In the genomic region with DNA sequence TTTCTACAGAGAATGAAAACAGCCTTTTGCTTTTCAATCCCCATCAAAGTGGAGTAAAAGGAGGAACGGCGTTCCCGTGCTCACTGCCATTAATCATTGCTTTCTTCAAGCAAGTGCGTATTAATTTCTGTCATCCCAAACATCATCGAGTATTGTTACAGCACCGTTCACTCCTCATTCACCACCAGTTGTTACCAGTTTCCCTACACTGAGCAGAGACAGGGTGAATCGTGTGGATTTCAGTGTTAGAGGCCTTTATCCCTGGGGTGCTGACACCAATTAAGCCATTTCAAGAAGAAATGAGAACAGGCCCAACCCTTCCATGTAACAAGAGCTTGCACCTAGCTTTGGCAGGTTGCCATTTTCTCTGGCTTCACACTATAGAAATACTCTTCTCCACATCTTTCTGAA, we compare ENCODE assay signal across 1 mouse cellular context.
TF ChIP-seq lines count a peak whose summit lies in the region.

No protein-coding gene starts in this region.

TF ChIP-seq in MEL, 35 proteins besides CTCF, POLR2A, EP300 and RAD21:
- TF ChIP-seq MAX (IDR thresholded peaks at IDR 0.05; ENCODE audit: low read length), result no peak
- TF ChIP-seq USF1 (IDR thresholded peaks at IDR 0.05; ENCODE audit: low read depth, low read length), result no peak
- no peak for TF ChIP-seq POLR2AphosphoS2 (IDR thresholded peaks at IDR 0.05; ENCODE audit: low read length)
